Mouse (Mus musculus) hindbrain, embryonic 14.5 days (tissue): ENCODE results near the gene Pim2. TPM values are rescaled to one million over a fixed set of nuclear protein-coding genes. Genes with fewer than 3 reads are reported as not detected.
A peak's percentile ranks its signal among the peaks of the same experiment; 100 is the strongest.
"Not testable (repeated sequence)": the region's sequence is repeated elsewhere in the genome, so short reads cannot be mapped to it uniquely, and the experiment has no call there.

ENCODE experiments used
- ATAC-seq: fragments of 200-750 bp; cut with Nextera tagmentation; 2 replicates; pipeline ENCODE4 v1.8.0; 2017; ENCODE audit warnings: moderate number of reproducible peaks, mild to moderate bottlenecking, moderate TSS enrichment, moderate library complexity; ENCODE audit not compliant: low FRiP score
- DNase-seq: peaks from one replicate; pipeline ENCODE4 v3.0.0-alpha.2; 2015; ENCODE audit warnings: low spot score
- H3K27ac ChIP-seq: fragments of 300-500 bp; sonication (generic); 2 replicates; pipeline ENCODE4 v1.5.1; 2014; ENCODE audit warnings: mild to moderate bottlenecking, moderate library complexity
- H3K27me3 ChIP-seq: fragments of 300-500 bp; sonication (generic); 2 replicates; pipeline ENCODE4 v1.6.1; 2014; ENCODE audit warnings: mild to moderate bottlenecking, low read length, mixed read lengths; ENCODE audit not compliant: control insufficient read depth, insufficient read depth
- H3K36me3 ChIP-seq: fragments of 300-500 bp; sonication (generic); replicated peaks from 2 replicates; pipeline ENCODE4 v1.6.1; 2014; ENCODE audit not compliant: control insufficient read depth, insufficient read depth
- H3K4me1 ChIP-seq: fragments of 300-500 bp; sonication (generic); replicated peaks from 2 replicates; pipeline ENCODE4 v1.6.1; 2014; ENCODE audit warnings: antibody characterized with exemption, low read length, mixed read lengths; ENCODE audit not compliant: control insufficient read depth, insufficient read depth
- H3K4me2 ChIP-seq: fragments of 300-500 bp; sonication (generic); replicated peaks from 2 replicates; pipeline ENCODE4 v1.6.1; 2014; ENCODE audit warnings: mild to moderate bottlenecking, moderate library complexity
- H3K4me3 ChIP-seq: fragments of 300-500 bp; sonication (generic); replicated peaks from 2 replicates; pipeline ENCODE4 v1.5.1; 2014; ENCODE audit warnings: mild to moderate bottlenecking, low read length
- H3K9ac ChIP-seq: fragments of 300-500 bp; sonication (generic); 2 replicates; pipeline ENCODE4 v1.6.1; 2014
- H3K9me3 ChIP-seq: fragments of 300-500 bp; sonication (generic); 2 replicates; pipeline ENCODE4 v1.6.1; 2016; ENCODE audit warnings: low read length; ENCODE audit not compliant: control insufficient read depth
- WGBS: fragments of 180-500 bp; shearing (Covaris S2); extraction: QIAGEN DNeasy Blood & Tissue Kit; methylation state at CpG from one replicate; pipeline ENCODE4 v1.1.7; 2014; 5-methylcytosine and 5-hydroxymethylcytosine counted together
- polyA plus RNA-seq: library from polyadenylated mRNA; unstranded; fragments of >200 nt; fragmentation: Nextera tagmentation; extraction: Ambion mirVana; gene quantifications from 2 replicates; pipeline ENCODE4 v1.2.1, GENCODE M21; 2014

The Pim2 gene
- polyA plus RNA-seq, 1 experiment from 2014 or later = 21.3 TPM

GRCm38 (mm10) chrX:7898211-7898610 lies 20.1 kb downstream of the Pim2 start:
- WGBS = 34% methylated on average over 13 of the region's 13 CpGs

GRCm38 (mm10) chrX:7898880-7899874 lies 21.1 kb downstream of the Pim2 start, which contains the start of the genes Pqbp1 and Timm17b:
Gene Pqbp1, minus strand, starts transcription at chrX:7899269.
Gene Timm17b, plus strand, starts transcription at chrX:7899357.
- WGBS = 16% methylated on average over 59 of the region's 62 CpGs
- H3K27me3 ChIP-seq = no peaks in the 10 kb centered on the region
- H3K9me3 ChIP-seq = no peaks in the 10 kb centered on the region
- H3K36me3 ChIP-seq = peaks cover 15% of the 10 kb centered on the region
- peak within 1 kb of the TSS; percentile 58 for H3K4me2 ChIP-seq
- ATAC-seq (peak; percentile 97), DNase-seq (peak; percentile 85)
- H3K9ac ChIP-seq = peak within 1 kb of the TSS; percentile 64
- peak within 1 kb of the TSS; percentile 73 for H3K27ac ChIP-seq
- H3K4me1 ChIP-seq = 0 out of 2 replicates have a peak, but pooled peaks cover 6% of the 10 kb centered on the region
- peak within 1 kb of the TSS; percentile 55 for H3K4me3 ChIP-seq

More at GRCm38 (mm10) chrX:7898211-7898610, 20.1 kb downstream of the Pim2 start:
- Histone ChIP-seq H3K36me3 (peaks cover 17% of the 10 kb centered on the region), H3K27ac (peak overlapping the region; percentile 73), H3K4me3 (peak overlapping the region; percentile 55), H3K27me3 (no peaks in the 10 kb centered on the region), H3K9me3 (no peaks in the 10 kb centered on the region), H3K4me2 (peak overlapping the region; percentile 58), H3K9ac (peak overlapping the region; percentile 64), H3K4me1 (0 out of 2 replicates have a peak, but pooled peaks cover 6% of the 10 kb centered on the region)
- ATAC-seq (no peak), DNase-seq (no peak)

- WGBS = 86% methylated on average over 5 of the region's 5 CpGs
- Histone ChIP-seq H3K27me3 (no peaks in the 10 kb centered on the region), H3K36me3 (peaks cover 4% of the 10 kb centered on the region), H3K4me3 (no peak overlapping the region), H3K4me2 (no peak overlapping the region), H3K9ac (no peak overlapping the region), H3K27ac (no peak overlapping the region), H3K9me3 (no peaks in the 10 kb centered on the region), H3K4me1 (no peaks in the 10 kb centered on the region)
- DNase-seq (no peak), ATAC-seq (no peak)
These were observed 26.4 kb downstream of the Pim2 start for GRCm38 (mm10) chrX:7904441-7904840.

GRCm38 (mm10) chrX:7907735-7908134 lies 29.7 kb downstream of the Pim2 start, which contains the start of gene Gm10491:
Gene Gm10491, minus strand, starts transcription at chrX:7907835.
- H3K9ac ChIP-seq = no peak within 1 kb of the TSS
- WGBS = 85% methylated on average over 5 of the region's 5 CpGs
- no peaks in the 10 kb centered on the region for H3K4me1 ChIP-seq
- no peaks in the 10 kb centered on the region; the same call in 1 of the 2 replicates for H3K9me3 ChIP-seq
- H3K27ac ChIP-seq = no peak within 1 kb of the TSS
- no peak for DNase-seq
- H3K27me3 ChIP-seq = no peaks in the 10 kb centered on the region
- H3K4me2 ChIP-seq = no peak within 1 kb of the TSS
- no peak within 1 kb of the TSS for H3K4me3 ChIP-seq
- peaks cover 4% of the 10 kb centered on the region for H3K36me3 ChIP-seq
- no peak for ATAC-seq

GRCm38 (mm10) chrX:7909242-7909641 lies 31.2 kb downstream of the Pim2 start, which contains the start of gene Gm10490:
Gene Gm10490, plus strand, starts transcription at chrX:7909542.
- not testable (repeated sequence) for H3K27ac ChIP-seq, H3K4me1 ChIP-seq, H3K36me3 ChIP-seq, DNase-seq, H3K9ac ChIP-seq, H3K27me3 ChIP-seq, H3K4me2 ChIP-seq, ATAC-seq, H3K9me3 ChIP-seq, H3K4me3 ChIP-seq
- WGBS = 93% methylated on average over 4 of the region's 4 CpGs

DNA sequence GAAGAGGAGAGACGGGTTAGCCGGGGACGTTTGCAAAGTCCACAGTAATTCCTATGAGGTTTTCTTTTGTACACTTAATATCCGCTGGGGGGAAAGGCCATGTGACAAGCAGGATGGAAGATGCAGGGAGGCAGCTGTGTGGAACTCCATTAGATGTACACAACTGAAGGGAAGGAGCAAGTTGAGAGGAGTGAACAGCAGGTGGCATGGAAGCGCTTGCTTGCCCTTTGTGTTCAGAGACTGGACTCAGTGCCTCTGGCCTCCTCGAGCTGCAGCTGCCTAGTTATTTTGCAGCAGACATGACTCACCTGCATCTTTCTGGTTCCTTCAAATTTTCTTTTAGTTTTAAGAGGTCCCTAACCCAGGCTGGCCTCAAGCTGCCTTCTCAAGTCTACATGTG lies 32.4 kb downstream of the Pim2 start:
- no peak overlapping the region for H3K9ac ChIP-seq
- no peak overlapping the region for H3K4me2 ChIP-seq
- H3K27ac ChIP-seq = no peak overlapping the region
- no peak overlapping the region for H3K4me3 ChIP-seq
- DNase-seq = no peak
- ATAC-seq = no peak
- H3K4me1 ChIP-seq = no peaks in the 10 kb centered on the region
- peaks cover 4% of the 10 kb centered on the region for H3K36me3 ChIP-seq
- no peaks in the 10 kb centered on the region; the same call in 1 of the 2 replicates for H3K9me3 ChIP-seq
- 50% methylated on average over 6 of the region's 6 CpGs for WGBS
- H3K27me3 ChIP-seq = no peaks in the 10 kb centered on the region

- H3K4me1 ChIP-seq, H3K27me3 ChIP-seq, ATAC-seq, H3K9ac ChIP-seq, H3K4me2 ChIP-seq, DNase-seq, H3K36me3 ChIP-seq, H3K4me3 ChIP-seq, H3K27ac ChIP-seq, H3K9me3 ChIP-seq: not testable (repeated sequence)
- WGBS = 19% methylated on average over 3 of the region's 3 CpGs
These were observed 37.6 kb downstream of the Pim2 start for GRCm38 (mm10) chrX:7915669-7916068.

GRCm38 (mm10) chrX:7917960-7918359 lies 39.9 kb downstream of the Pim2 start:
- H3K4me1 ChIP-seq = 0 out of 2 replicates have a peak, but pooled peaks cover 12% of the 10 kb centered on the region
- not testable (repeated sequence) for H3K4me2 ChIP-seq, H3K27me3 ChIP-seq, H3K9ac ChIP-seq, H3K27ac ChIP-seq, ATAC-seq, H3K36me3 ChIP-seq, H3K9me3 ChIP-seq, DNase-seq, H3K4me3 ChIP-seq
- 77% methylated on average over 6 of the region's 6 CpGs for WGBS
